Mouse (Mus musculus) lung, postnatal 4 days (tissue): ENCODE data around the gene Atp13a3.
A peak's percentile ranks its signal among the peaks of the same experiment; 100 is the strongest.

Source experiments
- DNase-seq, 2 experiments: peaks; one replicate each; pipeline ENCODE4 v3.0.0; 2021

The Atp13a3 gene

GRCm38 (mm10) chr16:30310647-30311046 lies 95.1 kb downstream of the Atp13a3 start, which contains the start of gene Gp5:
TSS of gene Gp5 (minus strand) at chr16:30310779.
- no peak for DNase-seq

- no peak for DNase-seq
These were observed 95.6 kb downstream of the Atp13a3 start for GRCm38 (mm10) chr16:30310171-30310515.

- DNase-seq = peak in 1 of 2 experiments; percentile 15
These were observed 96.2 kb downstream of the Atp13a3 start for GRCm38 (mm10) chr16:30309395-30310170.

- DNase-seq = peak; percentile 40 to 52
These were observed 97.0 kb downstream of the Atp13a3 start for GRCm38 (mm10) chr16:30308616-30309394.

DNA sequence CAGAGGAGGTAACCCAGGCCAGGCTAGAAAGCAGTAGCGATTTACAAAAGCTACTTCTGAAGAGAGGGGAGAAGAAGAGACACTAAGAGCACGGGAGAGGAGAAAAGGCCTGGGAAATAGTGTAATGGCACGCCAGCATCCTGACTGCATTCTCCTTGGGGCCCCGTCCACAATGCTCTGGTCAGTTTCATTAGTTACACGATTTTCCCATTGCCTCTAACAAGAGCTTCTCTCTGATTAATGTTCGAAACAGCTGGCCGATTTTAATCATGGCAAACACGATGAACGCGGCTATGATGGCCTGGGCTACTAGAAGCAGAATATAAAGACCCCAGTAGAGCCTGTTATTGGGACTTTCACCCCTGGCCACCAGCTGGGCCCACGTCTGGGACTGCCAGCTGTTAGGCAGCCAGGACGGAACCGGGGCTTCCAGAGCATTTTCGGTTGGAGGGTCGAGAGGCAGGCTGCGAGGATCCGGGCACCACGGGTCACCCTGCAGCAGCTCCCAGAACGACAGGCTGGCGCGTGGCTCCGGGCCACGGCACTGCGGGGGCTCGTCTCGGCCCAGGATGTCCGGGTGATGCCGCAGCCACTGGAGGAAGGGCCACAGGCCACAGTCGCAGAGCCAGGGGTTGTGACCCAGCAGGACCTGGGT lies 97.7 kb downstream of the Atp13a3 start:
- DNase-seq = peak; percentile 18 to 48

DNA sequence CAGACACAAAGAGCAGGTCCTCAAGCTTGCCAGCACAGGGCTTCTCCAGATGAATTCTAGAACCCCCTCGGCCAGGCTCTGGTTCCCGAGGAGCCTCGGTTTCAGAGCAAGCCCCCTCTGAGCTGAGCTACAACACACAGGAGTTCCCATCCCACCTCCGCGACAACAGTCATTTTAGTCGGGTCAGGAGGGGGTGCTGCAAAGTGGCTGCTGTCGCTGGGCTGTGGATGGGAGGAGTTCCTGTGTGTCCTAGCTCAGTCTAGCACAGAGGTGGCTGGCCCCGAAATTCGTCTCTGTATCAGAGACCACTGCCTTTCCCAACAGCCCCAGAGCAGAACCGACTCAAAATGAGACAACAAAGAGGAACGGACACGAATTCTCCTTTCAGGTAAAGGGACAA lies 98.5 kb downstream of the Atp13a3 start:
- no peak for DNase-seq

DNA sequence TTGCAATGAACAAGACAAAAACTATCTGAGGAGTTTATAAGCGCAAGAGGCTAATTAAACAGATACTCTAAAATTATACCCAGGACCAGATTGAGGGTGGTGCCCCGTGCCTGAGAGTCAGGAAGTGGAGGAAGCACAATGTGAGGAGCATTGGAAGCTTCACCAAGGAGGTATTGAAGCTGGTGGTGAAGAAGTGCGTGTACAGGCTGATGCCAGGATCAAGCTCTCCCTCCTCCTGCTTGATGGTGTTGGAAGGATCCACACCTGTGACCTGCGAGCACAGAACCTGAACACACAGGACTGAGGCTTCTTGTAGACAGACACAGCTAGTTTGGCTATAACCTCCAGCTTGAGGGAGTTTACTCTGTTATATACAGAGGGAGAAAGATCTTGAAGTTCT lies 99.7 kb downstream of the Atp13a3 start:
- DNase-seq = no peak

- DNase-seq = peak in 1 of 2 experiments; percentile 35
These were observed 101.5 kb downstream of the Atp13a3 start for GRCm38 (mm10) chr16:30304236-30304635.

DNA sequence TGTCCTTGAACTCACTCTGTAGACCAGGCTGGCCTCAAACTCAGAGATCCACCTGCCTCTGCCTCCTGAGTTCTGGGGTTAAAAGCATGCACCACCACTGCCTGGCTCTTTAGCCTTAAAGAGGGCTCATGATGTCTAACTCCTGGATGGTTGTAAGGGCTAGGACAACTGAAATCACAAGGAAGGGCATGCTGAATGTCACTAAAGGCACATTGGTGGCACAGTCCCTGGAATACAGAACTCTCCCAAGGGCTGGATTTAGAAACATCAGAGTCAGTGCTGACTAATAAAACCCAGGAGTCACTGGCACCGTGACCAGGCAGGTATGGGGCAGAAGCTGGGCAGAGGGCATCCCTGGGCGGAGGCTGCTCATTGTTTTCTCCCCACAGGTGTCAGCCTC lies 102.4 kb downstream of the Atp13a3 start:
- no peak for DNase-seq

DNA sequence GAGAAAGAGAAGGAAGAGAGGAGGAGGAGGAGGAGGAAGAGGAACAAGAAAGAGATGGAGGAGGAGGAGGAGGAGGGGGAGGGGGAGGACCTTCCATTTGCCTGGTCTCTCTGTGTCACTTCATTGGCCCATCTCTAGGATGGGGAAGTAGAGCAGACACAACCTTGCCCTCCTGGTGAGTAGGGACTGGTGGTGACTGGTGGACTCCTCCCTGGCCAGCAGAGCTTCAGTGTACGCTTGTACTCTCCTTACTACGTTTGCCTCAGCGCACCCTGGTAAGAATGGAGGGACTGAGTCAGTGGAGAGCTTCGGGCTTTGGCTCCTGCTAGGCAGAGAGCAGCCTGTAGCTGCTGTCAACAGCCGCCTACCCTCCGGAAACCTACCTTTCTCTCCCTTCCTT lies 103.1 kb downstream of the Atp13a3 start:
- no peak for DNase-seq

- DNase-seq = no peak
These were observed 106.0 kb downstream of the Atp13a3 start for GRCm38 (mm10) chr16:30299711-30300277.

- DNase-seq = peak in 1 of 2 experiments; percentile 16
These were observed 108.3 kb downstream of the Atp13a3 start for GRCm38 (mm10) chr16:30297450-30297849.

- DNase-seq = peak in 1 of 2 experiments; percentile 14
These were observed 109.0 kb downstream of the Atp13a3 start for GRCm38 (mm10) chr16:30296601-30297275.

DNA sequence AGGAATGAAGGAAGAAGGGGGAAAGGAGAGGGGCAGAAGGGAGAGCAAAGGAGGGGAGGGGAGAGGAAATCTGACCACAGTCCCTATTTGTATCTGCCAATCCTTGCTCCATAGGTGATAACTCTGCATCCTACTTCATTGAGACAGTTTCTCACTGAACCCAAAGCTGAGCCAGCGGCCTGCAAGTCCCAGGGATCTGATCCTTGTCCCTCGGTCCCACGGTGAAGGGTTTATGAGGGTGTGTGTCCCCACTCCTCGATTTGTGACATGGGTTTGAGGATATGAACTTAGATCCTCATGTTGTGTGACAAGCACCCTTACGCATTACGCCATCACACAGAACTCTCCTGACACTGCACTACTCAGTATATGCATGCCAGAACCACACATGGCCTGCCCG lies 110.7 kb downstream of the Atp13a3 start:
- peak in 1 of 2 experiments; percentile 2 for DNase-seq

GRCm38 (mm10) chr16:30290436-30290835 lies 115.3 kb downstream of the Atp13a3 start:
- DNase-seq = no peak

DNA sequence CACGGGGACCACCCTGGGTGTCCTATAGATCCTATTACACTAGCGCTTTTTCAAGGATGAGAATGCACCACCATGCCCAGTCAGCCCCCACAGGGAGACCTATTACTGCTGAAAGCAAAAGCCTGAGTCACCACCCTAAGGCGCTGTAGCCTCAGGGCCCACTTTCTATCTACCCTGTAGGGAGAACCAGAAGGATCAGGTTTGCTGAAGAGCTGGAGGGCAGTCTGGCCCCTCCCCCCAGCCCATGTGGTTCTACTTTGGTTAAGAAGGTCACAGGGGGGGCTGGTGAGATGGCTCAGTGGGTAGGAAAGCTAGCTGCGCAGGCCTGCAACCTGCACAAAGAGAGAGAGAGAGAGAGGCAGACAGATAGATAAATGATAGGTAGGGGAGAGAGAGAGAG lies 120.1 kb downstream of the Atp13a3 start:
- DNase-seq = no peak

GRCm38 (mm10) chr16:30283743-30284337 lies 121.9 kb downstream of the Atp13a3 start:
- peak in 1 of 2 experiments; percentile 54 for DNase-seq

DNA sequence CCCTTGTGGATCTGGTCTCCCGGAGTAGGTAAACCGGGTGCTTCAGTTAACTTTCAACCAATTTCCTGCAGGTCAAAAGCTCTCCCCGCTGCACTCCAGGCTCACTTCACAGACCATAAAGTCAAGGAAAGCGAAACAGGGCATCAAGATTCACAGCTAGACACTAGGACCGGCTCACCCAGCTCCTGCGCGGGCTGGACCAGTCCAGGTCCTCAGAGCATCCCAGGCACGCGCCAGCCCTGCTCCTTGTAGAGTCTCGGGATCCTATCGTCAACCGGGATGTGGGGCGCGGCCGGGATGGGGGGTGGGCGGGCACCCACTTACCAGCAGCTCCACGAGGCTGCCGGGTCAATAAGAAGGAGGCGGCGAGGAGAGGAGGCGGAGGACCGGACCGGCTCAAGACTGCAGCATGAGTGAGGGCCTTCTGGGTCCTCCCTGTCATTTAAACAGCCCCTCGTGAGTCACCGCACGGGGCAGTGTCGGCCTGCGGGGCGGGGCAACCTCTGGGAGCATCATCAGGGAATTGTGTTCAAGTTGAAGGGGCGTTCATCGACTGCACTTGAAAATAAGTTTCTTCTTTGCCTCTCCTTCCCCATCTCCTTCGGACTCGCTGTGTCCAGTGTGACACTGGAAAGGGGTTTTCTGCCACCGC lies 122.8 kb downstream of the Atp13a3 start, which contains the start of gene Lrrc15:
Lrrc15 (minus strand) TSS at position 413 of the 652 bp plus-strand sequence.
- DNase-seq = peak; percentile 46 to 56

- DNase-seq = no peak
These were observed 125.0 kb downstream of the Atp13a3 start for GRCm38 (mm10) chr16:30280676-30281297.

DNA sequence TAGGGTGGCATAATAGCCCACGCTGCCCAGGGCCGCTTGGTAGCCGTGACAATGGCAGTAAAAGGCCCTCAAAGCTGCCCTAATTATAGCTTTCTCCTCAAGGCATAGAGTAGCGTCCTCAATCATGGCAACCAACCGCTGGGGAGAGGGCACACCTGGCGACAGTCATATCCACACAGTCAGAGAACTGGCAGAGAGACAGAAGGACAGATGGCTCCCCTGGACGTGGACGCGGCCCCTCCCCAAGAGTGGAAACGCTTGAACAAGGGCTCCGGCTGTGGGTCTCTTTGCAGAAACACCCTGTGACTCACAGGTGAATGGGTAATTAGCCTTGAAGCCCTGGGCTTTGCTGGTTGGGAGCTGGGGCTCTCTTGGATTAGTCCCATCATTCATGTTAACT lies 127.4 kb downstream of the Atp13a3 start:
- no peak for DNase-seq
